Mouse (Mus musculus) megakaryocyte, embryonic 14.5 days (primary cell): Measurements from ENCODE around the gene Farp1.

Experiments used
- FLI1 ChIP-seq: IDR thresholded peaks from 2 replicates; pipeline ENCODE4 v1.6.1; 2012; ENCODE audit warnings: low read length, inconsistent platforms, mixed read lengths
- GATA1 ChIP-seq: IDR thresholded peaks from 3 replicates; pipeline ENCODE4 v1.6.1; 2012; ENCODE audit warnings: mixed read lengths, low read length, inconsistent platforms, borderline replicate concordance

DNA sequence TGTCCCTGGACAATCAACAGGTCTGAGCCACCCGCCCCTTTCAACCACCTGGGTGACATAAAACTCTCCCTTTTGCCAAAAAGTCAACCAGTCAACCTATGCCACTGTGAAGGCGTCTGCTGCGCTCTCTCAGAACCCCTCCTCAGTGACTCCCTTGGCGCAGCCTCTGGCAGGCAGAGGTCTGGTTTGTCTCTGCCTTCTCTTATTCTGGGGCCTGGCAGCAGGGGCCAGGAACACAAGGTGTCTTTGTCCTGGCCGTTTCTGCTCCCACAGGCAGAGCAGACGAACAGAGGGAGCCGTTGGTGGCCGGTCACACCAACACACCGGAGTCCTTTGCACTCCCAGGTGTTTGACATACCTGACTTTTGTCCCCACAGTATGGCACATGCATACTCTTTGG, 57.5 kb downstream of the Farp1 start:
- no peak for TF ChIP-seq GATA1
- TF ChIP-seq FLI1: no peak
